Comparison of ENCODE assay signal across 11 mouse cellular contexts in genomic region chr3:88540085-88540484, GRCm38 (mm10). TPM values are rescaled to one million over a fixed set of nuclear protein-coding genes. Genes with fewer than 3 reads are reported as not detected.
DNase-seq lines count a peak whose midpoint lies in the region; ATAC-seq and TF ChIP-seq lines count a peak whose summit lies in the region.
"Had no signal": no experiment of that assay in that cellular context is flagged by ENCODE, and none has a peak within 500 bp of the region (broad histone marks: within the 10 kb centered on the region; RNA-seq: fewer than 3 reads in every experiment).

No protein-coding gene starts in this region.

- ATAC-seq in lung, postnatal 0 days = no peak
- ATAC-seq in hindbrain, embryonic 15.5 days (ENCODE audit: low FRiP score, low read depth) = no peak
- no peak for ATAC-seq in stomach, embryonic 16.5 days (ENCODE audit: insufficient read depth, low FRiP score)

- WGBS in lung, postnatal 0 days = 58% methylated on average over 5 of the region's 5 CpGs
- WGBS in hindbrain, embryonic 15.5 days = 59% methylated on average over 5 of the region's 5 CpGs
- 68% methylated on average over 5 of the region's 5 CpGs for WGBS in stomach, embryonic 16.5 days

- no peak overlapping the region for H3K4me3 ChIP-seq in lung, postnatal 0 days (ENCODE audit: low read depth, low read length)
- no peak overlapping the region for H3K4me3 ChIP-seq in hindbrain, embryonic 15.5 days
- H3K4me3 ChIP-seq in stomach, embryonic 16.5 days (replicated peaks; ENCODE audit: low read length) = no peak overlapping the region
- H3K4me3 ChIP-seq: liver, embryonic 15.5 days had no signal

- no peaks in the 10 kb centered on the region for H3K9me3 ChIP-seq in lung, postnatal 0 days (ENCODE audit: low read length)
- H3K9me3 ChIP-seq in hindbrain, embryonic 15.5 days = no peaks in the 10 kb centered on the region
- no peaks in the 10 kb centered on the region for H3K9me3 ChIP-seq in stomach, embryonic 16.5 days (replicated peaks; ENCODE audit: control insufficient read depth, low read length)
- H3K9me3 ChIP-seq: liver, embryonic 15.5 days had no signal

- H3K27me3 ChIP-seq in lung, postnatal 0 days (replicated peaks; ENCODE audit: insufficient read depth, low read length) = no peaks in the 10 kb centered on the region
- H3K27me3 ChIP-seq in hindbrain, embryonic 15.5 days = no peaks in the 10 kb centered on the region
- H3K27me3 ChIP-seq in stomach, embryonic 16.5 days (ENCODE audit: control insufficient read depth, insufficient read depth, low read length) = no peaks in the 10 kb centered on the region

- no peak for TF ChIP-seq CTCF in lung, postnatal 0 days (IDR thresholded peaks at IDR 0.05)

- TF ChIP-seq EP300 in lung, postnatal 0 days (IDR thresholded peaks at IDR 0.05) = no peak

- peaks cover 12% of the 10 kb centered on the region; the same call in 1 of the 2 replicates for H3K4me1 ChIP-seq in lung, postnatal 0 days (ENCODE audit: insufficient read depth, low read depth, low read length)
- H3K4me1 ChIP-seq in hindbrain, embryonic 15.5 days (replicated peaks) = peaks cover 69% of the 10 kb centered on the region
- peaks cover 36% of the 10 kb centered on the region for H3K4me1 ChIP-seq in stomach, embryonic 16.5 days (ENCODE audit: control insufficient read depth, insufficient read depth, low read length)

- H3K27ac ChIP-seq in lung, postnatal 0 days (ENCODE audit: low read length) = no peak overlapping the region
- H3K27ac ChIP-seq in hindbrain, embryonic 15.5 days (replicated peaks) = 0 out of 2 replicates have a peak overlapping the region, but pooled peaks have one; percentile 51
- no peak overlapping the region for H3K27ac ChIP-seq in stomach, embryonic 16.5 days (ENCODE audit: low read length)
- H3K27ac ChIP-seq: liver, embryonic 15.5 days had no signal

- H3K4me2 ChIP-seq in lung, postnatal 0 days (replicated peaks; ENCODE audit: low read depth, low read length) = no peak overlapping the region
- no peak overlapping the region for H3K4me2 ChIP-seq in hindbrain, embryonic 15.5 days
- H3K4me2 ChIP-seq in stomach, embryonic 16.5 days (ENCODE audit: low read depth, low read length) = no peak overlapping the region
- H3K4me2 ChIP-seq: liver, embryonic 15.5 days had no signal

- no peak overlapping the region for H3K9ac ChIP-seq in lung, postnatal 0 days (replicated peaks; ENCODE audit: low read depth)
- H3K9ac ChIP-seq in hindbrain, embryonic 15.5 days = no peak overlapping the region
- H3K9ac ChIP-seq in stomach, embryonic 16.5 days (ENCODE audit: low read length) = peak overlapping the region; percentile 39; the same call in 1 of the 2 replicates
- H3K9ac ChIP-seq: liver, embryonic 15.5 days had no signal

- peak; percentile 64 for DNase-seq in cerebellum, postnatal 10 days
- DNase-seq in cerebellum, adult 9-11 months = no peak
- peak; percentile 3 for DNase-seq in lung, postnatal 0 days (ENCODE audit: low spot score)
- DNase-seq in lung, postnatal 4 days = no peak
- DNase-seq in ovary, postnatal 10 days (ENCODE audit: low spot score) = no peak
- DNase-seq in frontal cortex, postnatal 10 days (ENCODE audit: low spot score in 2 of 2) = no peak
- DNase-seq: gastrocnemius, postnatal 10 days; thymus, postnatal 36 days had no signal

- no peaks in the 10 kb centered on the region for H3K36me3 ChIP-seq in lung, postnatal 0 days (ENCODE audit: insufficient read depth, low read length)
- H3K36me3 ChIP-seq in hindbrain, embryonic 15.5 days = peaks cover 33% of the 10 kb centered on the region
- H3K36me3 ChIP-seq in stomach, embryonic 16.5 days (ENCODE audit: control insufficient read depth, insufficient read depth, low read length) = peaks cover 12% of the 10 kb centered on the region
- H3K36me3 ChIP-seq: liver, embryonic 15.5 days had no signal

RNA-seq across cellular contexts. Expression of gene Mex3a, which starts 7.9 kb away (rescaled TPM):
- 2.6 and 3.4 TPM in 2 replicates for polyA plus RNA-seq in lung, postnatal 0 days (2015; fragmentation: Nextera tagmentation; extraction: Ambion mirVana)
- 26.4 and 28.6 TPM in 2 replicates for polyA plus RNA-seq in hindbrain, embryonic 15.5 days (2015; fragmentation: Nextera tagmentation; extraction: Ambion mirVana)
- 9.9 and 11.4 TPM in 2 replicates for polyA plus RNA-seq in stomach, embryonic 16.5 days (2015; fragmentation: Nextera tagmentation; extraction: Ambion mirVana)

RNA-seq across cellular contexts. Expression of gene Rab25, which starts 8.0 kb away (rescaled TPM):
- polyA plus RNA-seq in lung, postnatal 0 days (2015; fragmentation: Nextera tagmentation; extraction: Ambion mirVana) = 61.4 and 61.8 TPM in 2 replicates
- polyA plus RNA-seq in hindbrain, embryonic 15.5 days (2015; fragmentation: Nextera tagmentation; extraction: Ambion mirVana) = 0.23 TPM in 1 of 2 replicates, not detected in the other
- polyA plus RNA-seq in stomach, embryonic 16.5 days (2015; fragmentation: Nextera tagmentation; extraction: Ambion mirVana) = 144 and 197 TPM in 2 replicates
- polyA plus RNA-seq: liver, embryonic 15.5 days had no signal

RNA-seq across cellular contexts. Expression of gene Lamtor2, which starts 12.8 kb away (rescaled TPM):
- polyA plus RNA-seq in lung, postnatal 0 days (2015; fragmentation: Nextera tagmentation; extraction: Ambion mirVana) = 138 and 143 TPM in 2 replicates
- polyA plus RNA-seq in hindbrain, embryonic 15.5 days (2015; fragmentation: Nextera tagmentation; extraction: Ambion mirVana) = 201 and 205 TPM in 2 replicates
- polyA plus RNA-seq in stomach, embryonic 16.5 days (2015; fragmentation: Nextera tagmentation; extraction: Ambion mirVana) = 188 and 190 TPM in 2 replicates

RNA-seq across cellular contexts. Expression of gene Ubqln4, which starts 13.5 kb away (rescaled TPM):
- polyA plus RNA-seq in lung, postnatal 0 days (2015; fragmentation: Nextera tagmentation; extraction: Ambion mirVana) = 18.4 and 22.6 TPM in 2 replicates
- 43.6 and 47.7 TPM in 2 replicates for polyA plus RNA-seq in hindbrain, embryonic 15.5 days (2015; fragmentation: Nextera tagmentation; extraction: Ambion mirVana)
- 33.3 and 34.0 TPM in 2 replicates for polyA plus RNA-seq in stomach, embryonic 16.5 days (2015; fragmentation: Nextera tagmentation; extraction: Ambion mirVana)

RNA-seq across cellular contexts. Expression of gene Lmna, which starts 30.3 kb away (rescaled TPM):
- 185 and 216 TPM in 2 replicates for polyA plus RNA-seq in lung, postnatal 0 days (2015; fragmentation: Nextera tagmentation; extraction: Ambion mirVana)
- 52.2 and 53.4 TPM in 2 replicates for polyA plus RNA-seq in hindbrain, embryonic 15.5 days (2015; fragmentation: Nextera tagmentation; extraction: Ambion mirVana)
- polyA plus RNA-seq in stomach, embryonic 16.5 days (2015; fragmentation: Nextera tagmentation; extraction: Ambion mirVana) = 266 and 298 TPM in 2 replicates

Comparison
In these comparisons a context has a peak if more than half of its experiments do, and no peak if none do; other contexts are left out.
1. DNase-seq: peak in cerebellum, postnatal 10 days (2 of 2) and lung, postnatal 0 days (single experiment); none in cerebellum, adult 9-11 months (single experiment), lung, postnatal 4 days (0 of 2), ovary, postnatal 10 days (single experiment) and frontal cortex, postnatal 10 days (0 of 2).
2. RNA of gene Rab25, which starts 8.0 kb away (polyA plus RNA-seq): 144 to 197 TPM in stomach, embryonic 16.5 days and 61.4 to 61.8 TPM in lung, postnatal 0 days; 0.23 TPM in hindbrain, embryonic 15.5 days; every median in the first group is over 10 times any median in the second.